Mouse (Mus musculus): Measurements from ENCODE around the gene Ikbip. TPM values are rescaled to one million over a fixed set of nuclear protein-coding genes. Genes with fewer than 3 reads are reported as not detected.

Ikbip gene
- polyA plus RNA-seq, 1 experiment from 2014 or later, result 23.5 TPM

DNA sequence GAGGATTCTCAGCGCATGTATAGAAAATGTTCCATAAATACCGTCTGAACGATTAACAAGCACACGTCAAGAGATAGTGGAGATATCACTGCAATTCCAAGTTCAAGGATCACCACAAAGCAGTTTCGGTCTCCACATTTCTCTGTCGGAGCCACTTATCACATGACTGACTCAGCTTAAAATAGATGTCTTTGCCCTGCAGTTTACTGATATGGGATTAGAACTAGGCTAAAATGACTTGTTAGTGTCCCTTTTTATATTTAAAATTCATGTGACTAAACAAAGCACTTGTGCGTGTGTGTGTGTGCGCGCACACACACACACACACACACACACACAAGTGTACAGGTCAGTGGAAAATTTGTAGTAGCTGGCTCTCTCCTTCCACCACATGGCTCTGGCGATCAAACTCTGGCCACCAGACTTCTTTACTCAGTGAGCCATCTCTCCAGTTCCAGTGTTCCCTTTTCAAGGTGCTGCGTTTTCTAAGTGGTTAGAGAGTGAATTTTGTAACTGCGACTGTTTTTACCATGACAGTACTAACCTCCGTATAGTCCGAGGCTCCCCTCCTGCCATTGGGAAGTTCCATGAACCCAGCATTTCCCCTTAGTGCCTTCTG is 56.5 kb downstream of the Ikbip start:
- Histone ChIP-seq H3K4me1 (replicated peaks; ENCODE audit: control insufficient read depth, insufficient read depth, low read length) (no peaks in the 10 kb centered on the region; the same call in 1 of the 2 replicates), H3K27ac (ENCODE audit: low read depth, low read length) (no peak overlapping the region), H3K9ac (ENCODE audit: low read depth, low read length) (no peak overlapping the region), H3K9me3 (ENCODE audit: control insufficient read depth, low read length) (no peaks in the 10 kb centered on the region), H3K4me3 (ENCODE audit: low read depth, low read length) (no peak overlapping the region), H3K4me2 (peak overlapping the region; percentile 8; the same call in 1 of the 2 replicates), H3K36me3 (ENCODE audit: control insufficient read depth, insufficient read depth, low read length) (no peaks in the 10 kb centered on the region), H3K27me3 (replicated peaks; ENCODE audit: control insufficient read depth, insufficient read depth, low read length) (no peaks in the 10 kb centered on the region)
- DNase-seq (ENCODE audit: low spot score), result no peak
- 69% methylated on average over 14 of the region's 14 CpGs for WGBS
- ATAC-seq (replicated peaks; ENCODE audit: low FRiP score), result no peak

DNA sequence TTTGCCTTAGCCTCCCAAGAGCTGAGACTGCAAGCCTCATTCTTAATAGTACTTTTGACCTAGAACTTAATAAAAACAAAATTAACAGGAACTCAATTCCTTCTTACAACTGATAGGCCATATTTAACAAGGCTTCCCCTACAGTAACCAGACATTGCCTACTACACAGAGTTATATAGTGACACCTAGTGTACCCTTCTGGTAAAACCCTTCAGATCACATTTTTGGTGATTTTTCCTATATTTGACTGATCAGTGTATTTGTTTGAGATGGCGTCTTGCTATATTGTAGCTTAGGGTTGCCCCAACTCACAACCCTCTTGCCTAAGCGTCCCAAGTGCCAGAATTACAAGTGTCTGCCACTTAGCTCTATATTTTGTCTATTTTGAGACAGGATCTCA is 58.8 kb downstream of the Ikbip start:
- DNase-seq (ENCODE audit: low spot score), result no peak
- H3K4me1 ChIP-seq (replicated peaks; ENCODE audit: control insufficient read depth, insufficient read depth, low read length), result no peaks in the 10 kb centered on the region; the same call in 1 of the 2 replicates

DNA sequence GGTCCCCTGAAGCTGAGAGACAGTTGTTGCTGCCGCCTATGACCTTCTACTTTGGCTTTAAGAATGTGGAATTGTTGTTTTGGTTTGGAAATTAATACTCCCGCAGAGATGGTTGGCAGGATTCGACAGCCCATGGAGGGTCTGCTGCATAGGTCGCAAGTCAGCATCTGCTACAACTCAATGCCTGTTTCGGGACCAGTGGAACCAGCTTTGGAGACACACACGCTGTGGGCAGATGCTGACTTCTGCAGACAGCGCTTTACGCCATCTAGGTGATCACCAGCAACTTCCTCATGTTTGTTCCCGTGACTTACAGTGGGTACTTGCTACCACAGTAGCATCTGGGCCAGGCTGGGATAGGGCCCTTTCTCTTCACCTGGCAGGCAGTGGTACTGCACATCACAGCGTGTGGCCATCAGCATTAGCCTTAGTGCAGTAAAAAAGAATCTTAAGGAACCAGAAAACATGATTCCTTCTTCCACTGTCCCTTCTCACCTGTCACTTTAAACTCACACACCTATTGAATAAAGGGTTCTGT is 60.0 kb downstream of the Ikbip start:
- 66% methylated on average over 10 of the region's 10 CpGs for WGBS
- ATAC-seq (replicated peaks; ENCODE audit: low FRiP score), result no peak
- no peaks in the 10 kb centered on the region; the same call in 1 of the 2 replicates for H3K4me1 ChIP-seq (replicated peaks; ENCODE audit: control insufficient read depth, insufficient read depth, low read length)

More for the DNA sequence above, 58.8 kb downstream of the Ikbip start:
- Histone ChIP-seq H3K27ac (ENCODE audit: low read depth, low read length) (no peak overlapping the region), H3K4me3 (ENCODE audit: low read depth, low read length) (no peak overlapping the region), H3K4me2 (no peak overlapping the region), H3K9me3 (ENCODE audit: control insufficient read depth, low read length) (no peaks in the 10 kb centered on the region), H3K36me3 (ENCODE audit: control insufficient read depth, insufficient read depth, low read length) (peaks cover 12% of the 10 kb centered on the region), H3K9ac (ENCODE audit: low read depth, low read length) (no peak overlapping the region), H3K27me3 (replicated peaks; ENCODE audit: control insufficient read depth, insufficient read depth, low read length) (no peaks in the 10 kb centered on the region)
- ATAC-seq (replicated peaks; ENCODE audit: low FRiP score), result no peak
- WGBS, result 26% methylated on average over 2 of the region's 2 CpGs

DNA sequence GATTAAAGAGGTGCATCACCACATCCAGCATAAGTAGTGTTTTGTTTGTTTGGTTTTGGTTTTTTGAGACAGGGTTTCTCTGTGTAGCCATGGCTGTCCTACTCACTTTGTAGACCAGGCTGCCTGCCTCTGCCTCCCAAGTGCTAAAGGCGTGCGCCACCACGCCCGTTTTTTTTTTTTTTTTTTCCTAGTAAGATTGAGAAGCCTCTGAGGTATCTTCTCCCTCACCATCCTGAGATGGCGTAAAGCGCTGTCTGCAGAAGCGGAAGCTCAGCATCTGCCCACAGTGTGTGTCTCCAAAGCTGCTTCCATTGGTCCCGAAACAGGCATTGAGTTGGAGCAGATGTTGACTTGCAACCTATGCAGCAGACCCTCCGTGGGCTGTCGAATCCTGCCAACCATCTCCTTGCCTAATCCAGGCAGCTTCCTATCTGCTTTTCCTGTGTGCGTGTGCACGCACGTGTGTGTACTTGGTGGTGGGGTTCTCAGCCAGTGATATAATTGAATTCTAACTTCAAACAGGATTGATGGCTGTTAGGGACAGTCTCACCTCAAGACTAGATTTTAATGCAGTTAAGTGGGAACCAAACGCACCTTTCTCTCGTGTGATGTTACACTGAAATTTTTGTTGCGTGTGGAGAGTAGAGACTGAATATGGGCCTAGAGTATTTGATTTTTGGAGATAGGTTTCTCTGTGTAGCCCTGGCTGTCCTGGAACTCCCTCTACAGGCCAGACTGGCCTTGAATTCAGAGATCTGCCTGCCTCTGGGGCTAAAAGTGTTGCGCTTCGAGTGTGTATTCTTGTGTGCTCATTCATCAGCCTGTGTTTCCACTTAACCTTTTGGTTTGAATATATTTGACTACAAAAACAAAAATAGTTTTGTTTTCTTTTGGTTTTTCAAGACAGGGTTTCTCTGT is 60.8 kb downstream of the Ikbip start:
- H3K9me3 ChIP-seq (ENCODE audit: control insufficient read depth, low read length), result no peaks in the 10 kb centered on the region
- no peak overlapping the region for H3K4me2 ChIP-seq
- H3K4me1 ChIP-seq (replicated peaks; ENCODE audit: control insufficient read depth, insufficient read depth, low read length), result no peaks in the 10 kb centered on the region; the same call in 1 of the 2 replicates
- 58% methylated on average over 18 of the region's 18 CpGs for WGBS
- H3K27me3 ChIP-seq (replicated peaks; ENCODE audit: control insufficient read depth, insufficient read depth, low read length), result no peaks in the 10 kb centered on the region
- no peak overlapping the region for H3K4me3 ChIP-seq (ENCODE audit: low read depth, low read length)
- DNase-seq (ENCODE audit: low spot score), result no peak
- peak; percentile 27; the same call in 1 of the 2 replicates for ATAC-seq (replicated peaks; ENCODE audit: low FRiP score)
- no peak overlapping the region for H3K9ac ChIP-seq (ENCODE audit: low read depth, low read length)
- H3K36me3 ChIP-seq (ENCODE audit: control insufficient read depth, insufficient read depth, low read length), result peaks cover 18% of the 10 kb centered on the region
- H3K27ac ChIP-seq (ENCODE audit: low read depth, low read length), result no peak overlapping the region

More for the DNA sequence above, 60.0 kb downstream of the Ikbip start:
- Histone ChIP-seq H3K9ac (ENCODE audit: low read depth, low read length) (no peak overlapping the region), H3K36me3 (ENCODE audit: control insufficient read depth, insufficient read depth, low read length) (peaks cover 17% of the 10 kb centered on the region), H3K27ac (ENCODE audit: low read depth, low read length) (no peak overlapping the region), H3K27me3 (replicated peaks; ENCODE audit: control insufficient read depth, insufficient read depth, low read length) (no peaks in the 10 kb centered on the region), H3K4me2 (no peak overlapping the region), H3K9me3 (ENCODE audit: control insufficient read depth, low read length) (no peaks in the 10 kb centered on the region), H3K4me3 (ENCODE audit: low read depth, low read length) (no peak overlapping the region)
- no peak for DNase-seq (ENCODE audit: low spot score)

DNA sequence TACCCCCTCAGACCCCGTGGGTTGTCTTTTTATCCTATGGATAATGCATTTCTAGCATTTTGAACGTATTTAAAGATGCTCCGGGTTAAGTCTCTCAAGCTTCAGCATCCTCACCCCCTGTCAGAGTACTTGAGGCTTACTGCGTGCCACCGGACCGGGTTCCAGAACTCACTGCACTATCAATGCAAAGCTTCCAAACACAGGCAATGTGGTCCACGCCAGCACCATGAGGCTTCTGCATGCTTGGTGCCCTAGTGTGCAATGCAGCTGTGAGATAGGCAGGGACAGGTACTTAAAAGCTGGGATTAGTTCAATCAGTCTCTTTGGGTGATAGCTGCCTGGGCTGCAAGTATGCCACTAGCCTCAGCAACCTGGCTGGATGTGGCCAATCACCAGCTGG is 62.7 kb downstream of the Ikbip start:
- no peak; the same call in 1 of the 2 replicates for ATAC-seq (replicated peaks; ENCODE audit: low FRiP score)
- Histone ChIP-seq H3K4me3 (ENCODE audit: low read depth, low read length) (no peak overlapping the region), H3K36me3 (ENCODE audit: control insufficient read depth, insufficient read depth, low read length) (peaks cover 33% of the 10 kb centered on the region), H3K9ac (ENCODE audit: low read depth, low read length) (no peak overlapping the region), H3K9me3 (ENCODE audit: control insufficient read depth, low read length) (no peaks in the 10 kb centered on the region), H3K4me1 (replicated peaks; ENCODE audit: control insufficient read depth, insufficient read depth, low read length) (no peaks in the 10 kb centered on the region), H3K27me3 (replicated peaks; ENCODE audit: control insufficient read depth, insufficient read depth, low read length) (no peaks in the 10 kb centered on the region), H3K27ac (ENCODE audit: low read depth, low read length) (no peak overlapping the region), H3K4me2 (no peak overlapping the region)
- no peak for DNase-seq (ENCODE audit: low spot score)
- WGBS, result 96% methylated on average over 7 of the region's 7 CpGs

Other genes with a start within 250 kb of the Ikbip start
- 15.9 and 20.0 TPM in 2 replicates for gene Apaf1, start 170 bp upstream of the Ikbip start, polyA plus RNA-seq (2014; fragmentation: Nextera tagmentation; extraction: Ambion mirVana)
- 481 and 504 TPM in 2 replicates for gene Slc25a3, start 41.1 kb downstream of the Ikbip start, polyA plus RNA-seq (2014; fragmentation: Nextera tagmentation; extraction: Ambion mirVana)
- gene Tmpo, start 98.4 kb downstream of the Ikbip start, polyA plus RNA-seq (2014; fragmentation: Nextera tagmentation; extraction: Ambion mirVana), result 207 and 219 TPM in 2 replicates